Mouse (Mus musculus) left cerebral cortex, postnatal 36 days (tissue): ENCODE data around the gene Usp54. TPM values are rescaled to one million over a fixed set of nuclear protein-coding genes. Genes with fewer than 3 reads are reported as not detected.

ENCODE experiments used
- DNase-seq, 2 experiments: peaks; one replicate each; pipeline ENCODE4 v3.0.0; 2021 to 2022; ENCODE audit warnings: low spot score in 2 of 2, mixed read lengths in 1 of 2
- intact Hi-C: fragments of 180-260 bp; cut with DNase I; formaldehyde crosslinking; loops from one replicate; pipeline ENCODE4 v1.15.1; 2025
- microRNA-seq: library from miRNA; unstranded; fragments of <30 nt; microRNA quantifications from one replicate; pipeline ENCODE4 v1.2.0, GENCODE M21; 2022
- total RNA-seq, 2 experiments: library from RNA; stranded (reverse); gene quantifications; 2 replicates each; pipeline ENCODE4 v1.2.3; 2021

Usp54 gene
- total RNA-seq, 2 experiments from 2014 or later: 48.3 to 53.7 TPM

GRCm38 (mm10) chr14:20546415-20546814 is 94.4 kb downstream of the Usp54 start, which contains the start of gene Ppp3cb:
Gene Ppp3cb (minus strand): TSS chr14:20546573.
- peak; percentile 83 to 85 for DNase-seq
- intact Hi-C loops: loop anchor here (10.0 kb wide), 1 partner anchor 152 kb away; the partner anchor contains the start of gene Mrps16

GRCm38 (mm10) chr14:20545529-20546331 is 95.1 kb downstream of the Usp54 start:
- intact Hi-C loops: loop anchor here (10.0 kb wide), 1 partner anchor 151 kb away; the partner anchor contains the start of gene Mrps16
- DNase-seq: peak; percentile 88 to 90

GRCm38 (mm10) chr14:20544467-20545411 is 96.1 kb downstream of the Usp54 start:
- intact Hi-C loops: loop anchor here (10.0 kb wide), 1 partner anchor 150 kb away; the partner anchor contains the start of gene Mrps16
- no peak for DNase-seq

- intact Hi-C loops: no loop called here
- DNase-seq: no peak
These were observed 111.2 kb downstream of the Usp54 start for GRCm38 (mm10) chr14:20529643-20530042.

- no peak for DNase-seq
- intact Hi-C loops: no loop called here
These were observed 120.7 kb downstream of the Usp54 start for GRCm38 (mm10) chr14:20520179-20520578.

- DNase-seq: no peak
- intact Hi-C loops: no loop called here
These were observed 132.4 kb downstream of the Usp54 start for GRCm38 (mm10) chr14:20508424-20508823.

GRCm38 (mm10) chr14:20502966-20503365 is 137.9 kb downstream of the Usp54 start:
- intact Hi-C loops: no loop called here
- DNase-seq: no peak

GRCm38 (mm10) chr14:20499982-20500381 is 140.9 kb downstream of the Usp54 start:
- intact Hi-C loops: no loop called here
- no peak for DNase-seq

Small RNA genes lying within 50 kb of the gene (microRNA-seq; reads per million reads assigned to microRNA genes)
- gene Mir6946: 0.76 reads per million

Other genes with a start within 250 kb of the Usp54 start
- gene Mrps16, start 247.4 kb downstream of the Usp54 start, total RNA-seq: 10 to 100 TPM; 31.7 to 31.9 TPM
- gene Cfap70, start 188.8 kb downstream of the Usp54 start, total RNA-seq: 1 to 10 TPM in 1 of 2 experiments, under 1 TPM in 1; 0.57 to 2.6 TPM
- 10 to 100 TPM; 61.6 to 69.9 TPM for gene Anxa7, start 160.9 kb downstream of the Usp54 start, total RNA-seq
- gene Mss51, start 144.2 kb downstream of the Usp54 start, total RNA-seq: 1 to 10 TPM in 1 of 2 experiments, under 1 TPM in 1; 0.44 to 1.1 TPM
- gene Ppp3cb, start 94.5 kb downstream of the Usp54 start, total RNA-seq: 100 to 1,000 TPM; 270 to 289 TPM
- gene Myoz1, start 15.5 kb upstream of the Usp54 start, total RNA-seq: not detected
- gene Synpo2l, start 27.3 kb upstream of the Usp54 start, total RNA-seq: under 1 TPM; 0.27 to 0.34 TPM
- 100 to 1,000 TPM in 1 of 2 experiments, 10 to 100 TPM in 1; 94.0 to 126 TPM for gene Sec24c, start 33.2 kb upstream of the Usp54 start, total RNA-seq
- gene Fut11, start 53.9 kb upstream of the Usp54 start, total RNA-seq: 10 to 100 TPM; 16.7 to 18.7 TPM
- 10 to 100 TPM; 45.5 to 50.4 TPM for gene Chchd1, start 61.9 kb upstream of the Usp54 start, total RNA-seq
- 100 to 1,000 TPM; 131 to 196 TPM for gene Zswim8, start 66.5 kb upstream of the Usp54 start, total RNA-seq
- 10 to 100 TPM; 17.4 to 20.5 TPM for gene Ndst2, start 93.5 kb upstream of the Usp54 start, total RNA-seq
- gene Camk2g, start 153.0 kb upstream of the Usp54 start, total RNA-seq: 100 to 1,000 TPM; 322 to 378 TPM
- 1 to 10 TPM; 6.0 to 8.3 TPM for gene Plau, start 195.6 kb upstream of the Usp54 start, total RNA-seq